Mouse (Mus musculus): ENCODE data around the gene Cyp2e1. TPM values are rescaled to one million over a fixed set of nuclear protein-coding genes. Genes with fewer than 3 reads are reported as not detected.

The Cyp2e1 gene
- total RNA-seq, 2 experiments from 2014 or later: not detected

DNA sequence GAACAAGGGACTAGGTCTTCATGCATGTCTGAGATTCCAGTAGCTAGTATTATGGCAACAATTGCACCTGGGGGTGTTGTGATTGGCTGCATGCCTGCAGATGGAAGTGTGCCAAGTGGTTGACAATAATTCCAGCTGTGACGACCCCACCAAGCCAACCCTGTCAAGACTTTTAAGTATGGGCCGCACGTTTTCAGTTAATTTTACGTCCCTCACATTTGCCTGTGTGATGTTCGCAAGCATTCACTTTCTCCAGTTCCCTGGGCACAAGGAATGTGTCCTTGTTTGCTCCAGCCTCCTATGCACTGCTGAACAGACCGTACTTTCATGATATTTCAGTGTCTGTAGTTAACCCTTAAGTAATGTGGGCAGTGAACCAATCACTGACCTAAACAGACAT lies 39.1 kb downstream of the Cyp2e1 start:
- ATAC-seq (replicated peaks; ENCODE audit: low FRiP score, poor library complexity, severe bottlenecking): no peak

DNA sequence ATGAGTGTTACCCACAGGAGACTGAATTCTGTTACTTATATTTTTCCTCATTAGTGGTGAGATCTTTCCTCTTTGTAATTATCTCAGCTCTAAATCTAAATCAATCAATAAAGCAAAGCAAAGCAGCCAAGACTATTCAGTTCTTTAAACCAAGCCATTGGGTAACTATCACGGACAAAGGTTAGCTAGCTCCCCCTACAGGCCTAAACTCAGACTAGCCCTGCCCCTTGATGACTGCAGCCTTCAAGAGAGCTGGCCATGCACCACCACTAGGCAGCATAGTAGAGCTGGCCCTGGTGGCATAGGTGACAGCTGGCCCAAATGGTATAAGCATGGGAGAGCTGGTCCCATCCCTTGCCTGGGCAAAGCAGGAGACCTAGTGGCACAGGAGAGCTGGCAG lies 42.2 kb downstream of the Cyp2e1 start:
- ATAC-seq (replicated peaks; ENCODE audit: low FRiP score, poor library complexity, severe bottlenecking): peak; percentile 61; the same call in 1 of the 2 replicates

DNA sequence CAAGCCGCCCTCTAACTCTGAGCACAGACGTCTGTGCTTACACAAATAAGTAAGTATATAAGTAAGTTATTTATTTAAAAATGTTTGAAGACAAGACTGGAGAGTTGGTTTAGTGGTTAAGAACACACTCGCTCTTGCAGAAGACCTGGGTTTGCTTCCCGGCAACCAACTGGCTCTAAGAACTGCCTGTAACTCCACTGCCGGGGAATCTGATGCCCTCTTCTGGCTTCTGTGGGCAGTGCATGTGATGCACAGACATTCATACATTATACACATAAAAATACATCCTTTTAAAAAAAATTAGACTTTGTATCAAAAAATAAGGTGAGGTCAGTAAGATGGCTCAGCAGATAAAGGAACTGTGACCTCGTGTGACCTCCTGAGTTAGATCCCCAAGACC lies 47.0 kb downstream of the Cyp2e1 start:
- no peak for ATAC-seq (replicated peaks; ENCODE audit: low FRiP score, poor library complexity, severe bottlenecking)

DNA sequence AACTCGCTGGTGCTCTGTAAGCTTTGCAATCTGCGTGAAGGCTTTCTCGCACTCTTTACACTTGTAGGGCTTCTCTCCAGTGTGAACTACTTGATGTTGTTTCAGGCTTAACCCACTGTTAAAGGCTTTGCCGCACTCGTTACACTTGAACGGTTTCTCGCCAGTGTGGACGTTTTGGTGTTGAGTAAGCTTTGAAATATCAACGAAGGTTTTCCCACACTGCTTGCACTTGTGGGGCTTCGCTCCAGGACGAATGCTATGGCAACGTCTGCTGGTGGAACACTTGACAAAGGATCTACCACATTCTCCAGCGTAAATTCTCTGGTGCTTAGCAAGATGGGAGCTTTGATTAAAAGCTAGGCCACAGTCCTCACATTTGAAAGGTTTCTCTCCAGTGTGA lies 48.2 kb downstream of the Cyp2e1 start:
- no peak for ATAC-seq (replicated peaks; ENCODE audit: low FRiP score, poor library complexity, severe bottlenecking)

DNA sequence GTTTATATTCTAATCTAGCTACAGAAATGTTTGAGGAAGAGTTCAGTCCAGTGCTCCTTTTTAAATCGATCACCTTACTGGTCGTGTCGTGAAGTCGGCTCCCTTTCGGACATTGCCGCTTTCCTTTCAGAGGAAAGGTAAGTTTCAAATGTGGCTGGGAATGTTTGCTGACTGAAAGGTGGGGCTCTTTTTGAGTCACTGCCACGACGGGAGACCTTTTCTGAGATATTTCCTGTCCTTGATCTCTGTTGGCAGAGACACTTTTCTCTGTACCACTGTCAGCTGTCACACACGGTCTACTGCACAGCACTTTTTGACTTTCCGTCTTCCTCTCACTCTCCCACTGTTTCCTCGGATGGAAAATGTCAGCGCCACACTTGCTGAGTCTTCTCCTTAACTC lies 49.3 kb downstream of the Cyp2e1 start:
- no peak for ATAC-seq (replicated peaks; ENCODE audit: low FRiP score, poor library complexity, severe bottlenecking)

DNA sequence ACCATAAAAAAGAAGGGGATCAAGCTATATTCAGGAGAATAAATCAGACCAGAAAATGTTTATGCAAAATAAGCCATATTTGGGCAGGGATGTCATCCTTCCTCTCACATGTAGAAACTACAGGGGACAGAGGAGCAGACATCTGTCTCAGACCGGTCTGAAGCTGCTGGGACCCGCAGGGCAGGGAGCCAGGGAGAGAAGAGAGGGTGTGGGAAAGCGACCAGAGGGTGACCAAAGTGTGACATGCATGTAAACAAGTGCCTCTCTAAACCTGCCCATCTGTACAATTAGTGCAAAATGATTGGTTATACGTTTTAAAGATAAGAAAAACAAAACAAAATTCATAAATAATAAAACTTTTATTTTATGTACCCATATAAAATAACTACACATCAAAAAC lies 56.6 kb downstream of the Cyp2e1 start:
- ATAC-seq (replicated peaks; ENCODE audit: low FRiP score, poor library complexity, severe bottlenecking): no peak

DNA sequence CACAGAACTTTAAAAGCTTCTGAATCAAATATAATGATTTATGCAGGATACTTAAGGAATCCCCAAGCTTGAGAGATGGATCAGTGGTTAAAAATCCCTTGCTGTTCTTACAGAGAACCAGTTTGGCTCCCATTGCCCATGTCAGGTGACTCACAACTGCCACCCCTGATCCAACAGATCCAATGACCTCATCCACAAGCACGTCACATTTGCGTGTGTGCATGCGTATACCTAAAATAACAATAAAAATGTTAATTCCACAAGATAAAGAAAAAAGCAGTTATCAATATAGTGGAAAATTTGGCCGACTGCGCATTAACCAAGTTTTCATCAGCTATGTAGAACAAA lies 57.7 kb downstream of the Cyp2e1 start:
- ATAC-seq (replicated peaks; ENCODE audit: low FRiP score, poor library complexity, severe bottlenecking): no peak

DNA sequence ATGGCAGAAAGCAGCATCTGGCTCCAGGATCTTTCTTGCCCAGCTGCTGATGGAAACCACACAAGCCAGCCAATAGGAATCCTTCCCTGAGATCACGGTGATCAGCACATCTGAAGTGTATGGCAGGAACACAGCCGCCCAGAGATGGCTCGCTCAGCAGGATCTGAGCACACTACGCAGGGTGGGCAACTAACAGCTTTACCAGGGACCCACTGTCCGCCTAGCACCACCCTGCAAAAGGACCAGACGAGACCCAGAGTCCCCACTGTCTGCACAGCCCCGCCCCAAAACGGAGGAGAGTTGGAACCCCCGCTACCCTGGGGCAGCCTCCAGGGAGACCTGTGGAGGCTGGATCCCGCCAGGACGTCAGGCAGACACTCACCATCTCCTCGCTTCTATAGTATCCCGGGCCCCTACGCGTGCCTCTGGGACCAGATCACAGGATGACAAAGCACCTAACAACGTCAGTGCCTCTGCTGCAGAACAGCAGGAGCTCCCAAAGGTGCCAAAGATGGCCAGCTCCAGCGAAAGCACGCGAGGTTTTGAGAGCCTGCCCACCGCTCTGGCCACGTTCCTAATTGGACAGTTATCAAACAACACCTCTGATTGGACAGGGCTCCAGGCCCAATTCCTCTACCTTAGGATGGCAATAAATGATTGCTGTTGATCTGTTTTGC lies 58.3 kb downstream of the Cyp2e1 start, which contains the start of gene Zfp941:
Gene Zfp941, minus strand, starts transcription at position 526 of the 677 bp plus-strand sequence.
- ATAC-seq (replicated peaks; ENCODE audit: low FRiP score, poor library complexity, severe bottlenecking): peak; percentile 74

DNA sequence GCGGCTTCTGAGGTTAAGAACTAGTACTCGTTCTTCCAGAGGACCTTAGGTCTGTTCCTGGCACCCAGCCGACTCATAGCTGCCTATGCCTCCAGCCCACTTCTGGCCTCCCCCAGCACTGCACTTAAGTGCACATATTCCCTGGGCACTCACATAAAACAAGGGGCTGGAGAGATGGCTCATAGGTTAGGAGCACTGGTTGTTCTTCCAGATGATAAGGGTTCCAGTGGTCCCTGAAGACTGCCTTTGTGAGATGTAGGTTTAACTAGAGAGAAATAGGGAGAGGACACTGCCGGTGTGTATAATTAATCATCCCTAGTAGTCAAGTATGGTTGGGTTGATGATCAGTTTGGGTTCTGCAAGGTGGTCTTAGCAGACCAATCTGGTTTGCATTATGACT lies 59.2 kb downstream of the Cyp2e1 start:
- no peak for ATAC-seq (replicated peaks; ENCODE audit: low FRiP score, poor library complexity, severe bottlenecking)

Other genes with a start within 250 kb of the Cyp2e1 start
- not detected in 2 replicates for gene Olfr538, start 195.9 kb upstream of the Cyp2e1 start, total RNA-seq (2015; ENCODE audit: low replicate concordance)
- gene Olfr538, start 195.9 kb upstream of the Cyp2e1 start, total RNA-seq (2017; ENCODE audit: low replicate concordance): 2.0 TPM in 1 of 2 replicates, not detected in the other
- 0.19 and 0.21 TPM in 2 replicates for gene Olfr46, start 162.5 kb upstream of the Cyp2e1 start, total RNA-seq (2015; ENCODE audit: low replicate concordance)
- gene Olfr46, start 162.5 kb upstream of the Cyp2e1 start, total RNA-seq (2017; ENCODE audit: low replicate concordance): 0.09 and 0.28 TPM in 2 replicates
- gene Olfr61, start 134.8 kb upstream of the Cyp2e1 start, total RNA-seq (2015; ENCODE audit: low replicate concordance): not detected in 2 replicates
- not detected in 2 replicates for gene Olfr61, start 134.8 kb upstream of the Cyp2e1 start, total RNA-seq (2017; ENCODE audit: low replicate concordance)
- not detected in 2 replicates for gene Olfr53, start 117.3 kb upstream of the Cyp2e1 start, total RNA-seq (2015; ENCODE audit: low replicate concordance)
- not detected in 2 replicates for gene Olfr53, start 117.3 kb upstream of the Cyp2e1 start, total RNA-seq (2017; ENCODE audit: low replicate concordance)
- not detected in 2 replicates for gene Olfr539, start 103.8 kb upstream of the Cyp2e1 start, total RNA-seq (2015; ENCODE audit: low replicate concordance)
- gene Olfr539, start 103.8 kb upstream of the Cyp2e1 start, total RNA-seq (2017; ENCODE audit: low replicate concordance): 0.14 TPM in 1 of 2 replicates, not detected in the other
- not detected in 2 replicates for gene Olfr45, start 81.8 kb upstream of the Cyp2e1 start, total RNA-seq (2015; ENCODE audit: low replicate concordance)
- gene Olfr45, start 81.8 kb upstream of the Cyp2e1 start, total RNA-seq (2017; ENCODE audit: low replicate concordance): not detected in 2 replicates
- not detected in 2 replicates for gene Olfr541, start 66.5 kb upstream of the Cyp2e1 start, total RNA-seq (2015; ENCODE audit: low replicate concordance)
- not detected in 2 replicates for gene Olfr541, start 66.5 kb upstream of the Cyp2e1 start, total RNA-seq (2017; ENCODE audit: low replicate concordance)
- gene Syce1, start 24.1 kb downstream of the Cyp2e1 start, total RNA-seq (2015; ENCODE audit: low replicate concordance): not detected in 2 replicates
- gene Syce1, start 24.1 kb downstream of the Cyp2e1 start, total RNA-seq (2017; ENCODE audit: low replicate concordance): 0.60 TPM in 1 of 2 replicates, not detected in the other
- not detected in 2 replicates for gene Zfp941, start 58.4 kb downstream of the Cyp2e1 start, total RNA-seq (2015; ENCODE audit: low replicate concordance)
- gene Zfp941, start 58.4 kb downstream of the Cyp2e1 start, total RNA-seq (2017; ENCODE audit: low replicate concordance): 0.28 and 0.51 TPM in 2 replicates
- gene Urah, start 71.3 kb downstream of the Cyp2e1 start, total RNA-seq (2015; ENCODE audit: low replicate concordance): not detected in 2 replicates
- gene Urah, start 71.3 kb downstream of the Cyp2e1 start, total RNA-seq (2017; ENCODE audit: low replicate concordance): not detected in 2 replicates
- not detected in 2 replicates for gene Scgb1c1, start 81.8 kb downstream of the Cyp2e1 start, total RNA-seq (2015; ENCODE audit: low replicate concordance)
- gene Scgb1c1, start 81.8 kb downstream of the Cyp2e1 start, total RNA-seq (2017; ENCODE audit: low replicate concordance): not detected in 2 replicates
- gene Odf3, start 84.1 kb downstream of the Cyp2e1 start, total RNA-seq (2015; ENCODE audit: low replicate concordance): not detected in 2 replicates
- gene Odf3, start 84.1 kb downstream of the Cyp2e1 start, total RNA-seq (2017; ENCODE audit: low replicate concordance): not detected in 2 replicates
- gene Gm45785, start 92.6 kb downstream of the Cyp2e1 start, total RNA-seq (2015; ENCODE audit: low replicate concordance): not detected in 2 replicates
- gene Gm45785, start 92.6 kb downstream of the Cyp2e1 start, total RNA-seq (2017; ENCODE audit: low replicate concordance): not detected in 2 replicates
- 9.2 and 16.3 TPM in 2 replicates for gene Ric8a, start 93.2 kb downstream of the Cyp2e1 start, total RNA-seq (2015; ENCODE audit: low replicate concordance)
- 9.2 and 9.8 TPM in 2 replicates for gene Ric8a, start 93.2 kb downstream of the Cyp2e1 start, total RNA-seq (2017; ENCODE audit: low replicate concordance)
- 10.4 and 14.8 TPM in 2 replicates for gene Bet1l, start 93.8 kb downstream of the Cyp2e1 start, total RNA-seq (2015; ENCODE audit: low replicate concordance)
- 17.3 and 19.5 TPM in 2 replicates for gene Bet1l, start 93.8 kb downstream of the Cyp2e1 start, total RNA-seq (2017; ENCODE audit: low replicate concordance)
- gene Psmd13, start 118.2 kb downstream of the Cyp2e1 start, total RNA-seq (2015; ENCODE audit: low replicate concordance): 13.1 and 37.0 TPM in 2 replicates
- 56.0 and 77.4 TPM in 2 replicates for gene Psmd13, start 118.2 kb downstream of the Cyp2e1 start, total RNA-seq (2017; ENCODE audit: low replicate concordance)
- gene Sirt3, start 118.6 kb downstream of the Cyp2e1 start, total RNA-seq (2015; ENCODE audit: low replicate concordance): 1.9 and 12.1 TPM in 2 replicates
- gene Sirt3, start 118.6 kb downstream of the Cyp2e1 start, total RNA-seq (2017; ENCODE audit: low replicate concordance): 1.4 and 2.1 TPM in 2 replicates
- not detected in 2 replicates for gene Cox8b, start 136.7 kb downstream of the Cyp2e1 start, total RNA-seq (2015; ENCODE audit: low replicate concordance)
- gene Cox8b, start 136.7 kb downstream of the Cyp2e1 start, total RNA-seq (2017; ENCODE audit: low replicate concordance): not detected in 2 replicates
- not detected in 2 replicates for gene Nlrp6, start 157.2 kb downstream of the Cyp2e1 start, total RNA-seq (2015; ENCODE audit: low replicate concordance)
- gene Nlrp6, start 157.2 kb downstream of the Cyp2e1 start, total RNA-seq (2017; ENCODE audit: low replicate concordance): not detected in 2 replicates
- 0.38 and 3.8 TPM in 2 replicates for gene Pgghg, start 177.7 kb downstream of the Cyp2e1 start, total RNA-seq (2015; ENCODE audit: low replicate concordance)
- 1.5 and 3.3 TPM in 2 replicates for gene Pgghg, start 177.7 kb downstream of the Cyp2e1 start, total RNA-seq (2017; ENCODE audit: low replicate concordance)
- gene Ifitm5, start 186.6 kb downstream of the Cyp2e1 start, total RNA-seq (2015; ENCODE audit: low replicate concordance): not detected in 2 replicates
- 1.5 TPM in 1 of 2 replicates, not detected in the other for gene Ifitm5, start 186.6 kb downstream of the Cyp2e1 start, total RNA-seq (2017; ENCODE audit: low replicate concordance)
- not detected in 2 replicates for gene Gm45717, start 192.2 kb downstream of the Cyp2e1 start, total RNA-seq (2015; ENCODE audit: low replicate concordance)
- not detected in 2 replicates for gene Gm45717, start 192.2 kb downstream of the Cyp2e1 start, total RNA-seq (2017; ENCODE audit: low replicate concordance)
- 133 and 151 TPM in 2 replicates for gene Ifitm2, start 192.2 kb downstream of the Cyp2e1 start, total RNA-seq (2015; ENCODE audit: low replicate concordance)
- gene Ifitm2, start 192.2 kb downstream of the Cyp2e1 start, total RNA-seq (2017; ENCODE audit: low replicate concordance): 41.4 and 47.4 TPM in 2 replicates
- gene Ifitm1, start 203.5 kb downstream of the Cyp2e1 start, total RNA-seq (2015; ENCODE audit: low replicate concordance): 31.8 and 47.3 TPM in 2 replicates
- 0.70 and 11.8 TPM in 2 replicates for gene Ifitm1, start 203.5 kb downstream of the Cyp2e1 start, total RNA-seq (2017; ENCODE audit: low replicate concordance)
- gene Ifitm3, start 247.0 kb downstream of the Cyp2e1 start, total RNA-seq (2015; ENCODE audit: low replicate concordance): 186 and 267 TPM in 2 replicates
- 78.8 and 112 TPM in 2 replicates for gene Ifitm3, start 247.0 kb downstream of the Cyp2e1 start, total RNA-seq (2017; ENCODE audit: low replicate concordance)

Measured in erythroblast, adult 5-6 weeks (primary cell).